Mouse (Mus musculus): ENCODE measurements around the gene Akap6.

GRCm38 (mm10) chr12:52941941-52942340 is 242.8 kb downstream of the Akap6 start:
- TF ChIP-seq CTCF (conservative IDR thresholded peaks at IDR 0.05; ENCODE audit: low read length) (no peak), NANOG (IDR thresholded peaks at IDR 0.05; ENCODE audit: borderline replicate concordance, low read length) (no peak), POU5F1 (IDR thresholded peaks at IDR 0.05; ENCODE audit: borderline replicate concordance, low read length) (no peak)

All from E14TG2a.4 (cell line).